ENCODE assay signal across 8 mouse cellular contexts in genomic region chr19:46039478-46039877, GRCm38 (mm10). TPM values are rescaled to one million over a fixed set of nuclear protein-coding genes. Genes with fewer than 3 reads are reported as not detected.
DNase-seq lines count a peak whose midpoint lies in the region; ATAC-seq and TF ChIP-seq lines count a peak whose summit lies in the region.

No protein-coding gene starts in this region.

- ATAC-seq in embryonic facial prominence, embryonic 15.5 days (ENCODE audit: insufficient number of reproducible peaks, low FRiP score, low TSS enrichment, low read depth) = peak; percentile 84
- ATAC-seq in kidney, embryonic 15.5 days (replicated peaks; ENCODE audit: low FRiP score) = peak; percentile 80
- peak; percentile 76 for ATAC-seq in liver, embryonic 14.5 days (ENCODE audit: insufficient read depth)
- ATAC-seq in neural tube, embryonic 11.5 days (ENCODE audit: insufficient read depth, low FRiP score, low TSS enrichment) = peak; percentile 61
- peak; percentile 85 for ATAC-seq in stomach, postnatal 0 days (ENCODE audit: low FRiP score, low TSS enrichment)

- no peaks in the 10 kb centered on the region for H3K27me3 ChIP-seq in C2C12 (ENCODE audit: control insufficient read depth, insufficient read depth, insufficient read length)
- H3K27me3 ChIP-seq in embryonic facial prominence, embryonic 15.5 days = no peaks in the 10 kb centered on the region
- H3K27me3 ChIP-seq in heart, embryonic 10.5 days (ENCODE audit: insufficient read depth, poor library complexity, severe bottlenecking) = no peaks in the 10 kb centered on the region
- no peaks in the 10 kb centered on the region for H3K27me3 ChIP-seq in kidney, embryonic 15.5 days
- H3K27me3 ChIP-seq in liver, embryonic 14.5 days (ENCODE audit: control insufficient read depth, insufficient read depth, low read length) = no peaks in the 10 kb centered on the region
- H3K27me3 ChIP-seq in neural tube, embryonic 11.5 days (ENCODE audit: control insufficient read depth, insufficient read depth, low read length) = no peaks in the 10 kb centered on the region
- no peaks in the 10 kb centered on the region for H3K27me3 ChIP-seq in stomach, postnatal 0 days (ENCODE audit: control insufficient read depth, insufficient read depth, low read length)

- H3ac ChIP-seq in C2C12 (ENCODE audit: control insufficient read depth, insufficient read length, low read depth) = peak overlapping the region; percentile 72

- no peak for TF ChIP-seq EP300 in liver, embryonic 14.5 days (IDR thresholded peaks at IDR 0.05; ENCODE audit: low read depth)
- TF ChIP-seq EP300 in stomach, postnatal 0 days (optimal IDR thresholded peaks at IDR 0.05) = no peak

- TF ChIP-seq CTCF in C2C12 (IDR thresholded peaks at IDR 0.05; ENCODE audit: control insufficient read depth, insufficient read depth, insufficient read length) = no peak
- no peak for TF ChIP-seq CTCF in bone marrow macrophage, adult 2 months (IDR thresholded peaks at IDR 0.05; ENCODE audit: low read depth, low read length)
- no peak for TF ChIP-seq CTCF in liver, embryonic 14.5 days (IDR thresholded peaks at IDR 0.05; ENCODE audit: low read depth)
- TF ChIP-seq CTCF in stomach, postnatal 0 days (IDR thresholded peaks at IDR 0.05; ENCODE audit: low read depth) = no peak

- peaks cover 66% of the 10 kb centered on the region for H3K79me3 ChIP-seq in C2C12 (ENCODE audit: low read depth)

- peaks cover 88% of the 10 kb centered on the region for H3K79me2 ChIP-seq in C2C12 (ENCODE audit: control insufficient read depth, insufficient read depth)

- no peaks in the 10 kb centered on the region for H3K9me3 ChIP-seq in embryonic facial prominence, embryonic 15.5 days (replicated peaks)
- H3K9me3 ChIP-seq in heart, embryonic 10.5 days = no peaks in the 10 kb centered on the region
- H3K9me3 ChIP-seq in kidney, embryonic 15.5 days (replicated peaks) = no peaks in the 10 kb centered on the region
- H3K9me3 ChIP-seq in liver, embryonic 14.5 days (ENCODE audit: control insufficient read depth, low read length) = no peaks in the 10 kb centered on the region
- H3K9me3 ChIP-seq in neural tube, embryonic 11.5 days (ENCODE audit: control insufficient read depth, low read length) = no peaks in the 10 kb centered on the region
- H3K9me3 ChIP-seq in stomach, postnatal 0 days (ENCODE audit: control insufficient read depth, low read length) = no peaks in the 10 kb centered on the region

- H3K27ac ChIP-seq in bone marrow macrophage, adult 2 months (ENCODE audit: insufficient read depth, low read depth, low read length) = peak overlapping the region; percentile 89
- H3K27ac ChIP-seq in embryonic facial prominence, embryonic 15.5 days (replicated peaks) = peak overlapping the region; percentile 100
- H3K27ac ChIP-seq in heart, embryonic 10.5 days = peak overlapping the region; percentile 96
- H3K27ac ChIP-seq in kidney, embryonic 15.5 days = peak overlapping the region; percentile 97
- peak overlapping the region; percentile 86 for H3K27ac ChIP-seq in liver, embryonic 14.5 days
- peak overlapping the region; percentile 92 for H3K27ac ChIP-seq in neural tube, embryonic 11.5 days (ENCODE audit: low read depth, low read length)
- peak overlapping the region; percentile 94 for H3K27ac ChIP-seq in stomach, postnatal 0 days (replicated peaks)

- H3K9ac ChIP-seq in embryonic facial prominence, embryonic 15.5 days = peak overlapping the region; percentile 82
- H3K9ac ChIP-seq in kidney, embryonic 15.5 days = peak overlapping the region; percentile 84
- peak overlapping the region; percentile 98 for H3K9ac ChIP-seq in liver, embryonic 14.5 days (replicated peaks)
- peak overlapping the region; percentile 97 for H3K9ac ChIP-seq in neural tube, embryonic 11.5 days (ENCODE audit: low read length)
- H3K9ac ChIP-seq in stomach, postnatal 0 days (ENCODE audit: low read length) = peak overlapping the region; percentile 82

- peak overlapping the region; percentile 84 for H3K4me2 ChIP-seq in embryonic facial prominence, embryonic 15.5 days (replicated peaks)
- peak overlapping the region; percentile 71 for H3K4me2 ChIP-seq in kidney, embryonic 15.5 days
- H3K4me2 ChIP-seq in liver, embryonic 14.5 days (ENCODE audit: low read depth) = peak overlapping the region; percentile 95
- peak overlapping the region; percentile 100 for H3K4me2 ChIP-seq in neural tube, embryonic 11.5 days (ENCODE audit: low read depth)
- H3K4me2 ChIP-seq in stomach, postnatal 0 days (replicated peaks; ENCODE audit: low read depth) = peak overlapping the region; percentile 93

- peak overlapping the region; percentile 36 for H3K4me3 ChIP-seq in C2C12 (ENCODE audit: insufficient read depth, poor library complexity, severe bottlenecking)
- peak overlapping the region; percentile 62 for H3K4me3 ChIP-seq in bone marrow macrophage, adult 2 months (ENCODE audit: insufficient read depth, low read length)
- peak overlapping the region; percentile 66 for H3K4me3 ChIP-seq in embryonic facial prominence, embryonic 15.5 days (replicated peaks)
- peak overlapping the region; percentile 97 for H3K4me3 ChIP-seq in heart, embryonic 10.5 days
- peak overlapping the region; percentile 79 for H3K4me3 ChIP-seq in kidney, embryonic 15.5 days (replicated peaks)
- peak overlapping the region; percentile 71 to 100 for H3K4me3 ChIP-seq in liver, embryonic 14.5 days (ENCODE audit: insufficient read depth in 1 of 2, low read depth in 2 of 2, low read length in 2 of 2)
- peak overlapping the region; percentile 98 for H3K4me3 ChIP-seq in neural tube, embryonic 11.5 days (ENCODE audit: low read depth, low read length)
- peak overlapping the region; percentile 64 for H3K4me3 ChIP-seq in stomach, postnatal 0 days (ENCODE audit: low read depth, low read length)

- WGBS in embryonic facial prominence, embryonic 15.5 days = under 1% methylated on average over 30 of the region's 30 CpGs
- 2% methylated on average over 27 of the region's 30 CpGs for WGBS in heart, embryonic 10.5 days
- WGBS in kidney, embryonic 15.5 days = under 1% methylated on average over 20 of the region's 30 CpGs
- WGBS in liver, embryonic 14.5 days (ENCODE audit: insufficient replicate concordance) = 3% methylated on average over 22 of the region's 30 CpGs
- WGBS in neural tube, embryonic 11.5 days = under 1% methylated on average over 24 of the region's 30 CpGs
- WGBS in stomach, postnatal 0 days = 2% methylated on average over 18 of the region's 30 CpGs

- no peak for TF ChIP-seq POLR2A in bone marrow macrophage, adult 2 months (IDR thresholded peaks at IDR 0.05; ENCODE audit: borderline replicate concordance, low read depth, low read length)

- peaks cover 35% of the 10 kb centered on the region for H3K4me1 ChIP-seq in bone marrow macrophage, adult 2 months (ENCODE audit: control insufficient read depth, insufficient read depth, low read length)
- peaks cover 74% of the 10 kb centered on the region for H3K4me1 ChIP-seq in embryonic facial prominence, embryonic 15.5 days
- peaks cover 75% of the 10 kb centered on the region for H3K4me1 ChIP-seq in heart, embryonic 10.5 days
- H3K4me1 ChIP-seq in kidney, embryonic 15.5 days = peaks cover 75% of the 10 kb centered on the region
- H3K4me1 ChIP-seq in liver, embryonic 14.5 days (replicated peaks; ENCODE audit: control insufficient read depth in 2 of 2, insufficient read depth in 2 of 2, low read length in 1 of 2) = peaks cover 52 to 58% of the 10 kb centered on the region in 2 experiments
- peaks cover 60% of the 10 kb centered on the region for H3K4me1 ChIP-seq in neural tube, embryonic 11.5 days (ENCODE audit: control insufficient read depth, insufficient read depth, low read length)
- peaks cover 28% of the 10 kb centered on the region for H3K4me1 ChIP-seq in stomach, postnatal 0 days (replicated peaks; ENCODE audit: control insufficient read depth, insufficient read depth)

- peaks cover 18% of the 10 kb centered on the region for H3K36me3 ChIP-seq in C2C12 (ENCODE audit: control insufficient read depth, insufficient read depth)
- H3K36me3 ChIP-seq in embryonic facial prominence, embryonic 15.5 days = peaks cover 21% of the 10 kb centered on the region
- H3K36me3 ChIP-seq in heart, embryonic 10.5 days = peaks cover 23% of the 10 kb centered on the region
- peaks cover 24% of the 10 kb centered on the region for H3K36me3 ChIP-seq in kidney, embryonic 15.5 days
- H3K36me3 ChIP-seq in liver, embryonic 14.5 days (replicated peaks; ENCODE audit: control insufficient read depth, insufficient read depth, low read depth) = peaks cover 23% of the 10 kb centered on the region
- H3K36me3 ChIP-seq in neural tube, embryonic 11.5 days (ENCODE audit: control insufficient read depth, insufficient read depth, low read length) = peaks cover 16% of the 10 kb centered on the region
- peaks cover 12% of the 10 kb centered on the region for H3K36me3 ChIP-seq in stomach, postnatal 0 days (ENCODE audit: control insufficient read depth, insufficient read depth, low read length)

- DNase-seq in heart, embryonic 10.5 days (ENCODE audit: low spot score) = peak; percentile 94
- DNase-seq in liver, embryonic 14.5 days (ENCODE audit: low read depth in 3 of 3, low spot score in 3 of 3) = peak; percentile 82 to 88 (median 82)
- DNase-seq in neural tube, embryonic 11.5 days (ENCODE audit: low spot score) = peak; percentile 97
- DNase-seq in stomach, postnatal 0 days (ENCODE audit: low spot score) = peak; percentile 95

RNA-seq across cellular contexts. Expression of gene Pprc1, which starts 5.2 kb away (rescaled TPM):
- polyA plus RNA-seq in C2C12 (2012; fragmentation: generic; extraction: Trizol) = 30.6 TPM
- polyA plus RNA-seq in bone marrow macrophage, adult 2 months (2012; ENCODE audit: insufficient read depth, insufficient read length, missing spikeins) = 10.9 and 16.5 TPM in 2 replicates
- polyA plus RNA-seq in embryonic facial prominence, embryonic 15.5 days (2015; fragmentation: Nextera tagmentation; extraction: Ambion mirVana) = 37.0 and 38.3 TPM in 2 replicates
- 38.9 and 50.2 TPM in 2 replicates for polyA plus RNA-seq in heart, embryonic 10.5 days (2016; fragmentation: Nextera tagmentation; extraction: Ambion mirVana)
- polyA plus RNA-seq in kidney, embryonic 15.5 days (2015; fragmentation: Nextera tagmentation; extraction: Ambion mirVana) = 33.3 and 44.6 TPM in 2 replicates
- polyA plus RNA-seq in liver, embryonic 14.5 days (2012; rRNA removed) = 17.5 and 19.4 TPM in 2 replicates
- polyA plus RNA-seq in liver, embryonic 14.5 days (2014; fragmentation: Nextera tagmentation; extraction: Ambion mirVana) = 25.0 and 28.0 TPM in 2 replicates
- polyA plus RNA-seq in neural tube, embryonic 11.5 days (2014; fragmentation: Nextera tagmentation; extraction: Ambion mirVana) = 42.2 and 46.1 TPM in 2 replicates
- 8.6 and 10.7 TPM in 2 replicates for polyA plus RNA-seq in stomach, postnatal 0 days (2015; fragmentation: Nextera tagmentation; extraction: Ambion mirVana)

RNA-seq across cellular contexts. Expression of gene Ldb1, which starts 5.5 kb away (rescaled TPM):
- polyA plus RNA-seq in C2C12 (2012; fragmentation: generic; extraction: Trizol) = 80.5 TPM
- 103 and 106 TPM in 2 replicates for polyA plus RNA-seq in bone marrow macrophage, adult 2 months (2012; ENCODE audit: insufficient read depth, insufficient read length, missing spikeins)
- 114 and 120 TPM in 2 replicates for polyA plus RNA-seq in embryonic facial prominence, embryonic 15.5 days (2015; fragmentation: Nextera tagmentation; extraction: Ambion mirVana)
- polyA plus RNA-seq in heart, embryonic 10.5 days (2016; fragmentation: Nextera tagmentation; extraction: Ambion mirVana) = 62.2 and 79.7 TPM in 2 replicates
- polyA plus RNA-seq in kidney, embryonic 15.5 days (2015; fragmentation: Nextera tagmentation; extraction: Ambion mirVana) = 83.4 and 91.9 TPM in 2 replicates
- 129 and 132 TPM in 2 replicates for polyA plus RNA-seq in liver, embryonic 14.5 days (2012; rRNA removed)
- polyA plus RNA-seq in liver, embryonic 14.5 days (2014; fragmentation: Nextera tagmentation; extraction: Ambion mirVana) = 22.8 and 29.0 TPM in 2 replicates
- 93.0 and 97.9 TPM in 2 replicates for polyA plus RNA-seq in neural tube, embryonic 11.5 days (2014; fragmentation: Nextera tagmentation; extraction: Ambion mirVana)
- 50.1 and 54.9 TPM in 2 replicates for polyA plus RNA-seq in stomach, postnatal 0 days (2015; fragmentation: Nextera tagmentation; extraction: Ambion mirVana)

RNA-seq across cellular contexts. Expression of gene Hps6, which starts 36.2 kb away (rescaled TPM):
- polyA plus RNA-seq in C2C12 (2012; fragmentation: generic; extraction: Trizol) = 14.6 TPM
- 6.7 and 6.9 TPM in 2 replicates for polyA plus RNA-seq in bone marrow macrophage, adult 2 months (2012; ENCODE audit: insufficient read depth, insufficient read length, missing spikeins)
- 8.7 and 10.1 TPM in 2 replicates for polyA plus RNA-seq in embryonic facial prominence, embryonic 15.5 days (2015; fragmentation: Nextera tagmentation; extraction: Ambion mirVana)
- 7.1 and 7.4 TPM in 2 replicates for polyA plus RNA-seq in heart, embryonic 10.5 days (2016; fragmentation: Nextera tagmentation; extraction: Ambion mirVana)
- 8.3 and 8.9 TPM in 2 replicates for polyA plus RNA-seq in kidney, embryonic 15.5 days (2015; fragmentation: Nextera tagmentation; extraction: Ambion mirVana)
- 0.96 and 1.2 TPM in 2 replicates for polyA plus RNA-seq in liver, embryonic 14.5 days (2012; rRNA removed)
- 1.3 and 1.4 TPM in 2 replicates for polyA plus RNA-seq in liver, embryonic 14.5 days (2014; fragmentation: Nextera tagmentation; extraction: Ambion mirVana)
- 2.6 and 2.9 TPM in 2 replicates for polyA plus RNA-seq in neural tube, embryonic 11.5 days (2014; fragmentation: Nextera tagmentation; extraction: Ambion mirVana)
- 4.9 and 5.1 TPM in 2 replicates for polyA plus RNA-seq in stomach, postnatal 0 days (2015; fragmentation: Nextera tagmentation; extraction: Ambion mirVana)

RNA-seq across cellular contexts. Expression of gene Nolc1, which starts 36.2 kb away (rescaled TPM):
- polyA plus RNA-seq in C2C12 (2012; fragmentation: generic; extraction: Trizol) = 74.3 TPM
- 15.8 and 16.8 TPM in 2 replicates for polyA plus RNA-seq in bone marrow macrophage, adult 2 months (2012; ENCODE audit: insufficient read depth, insufficient read length, missing spikeins)
- 74.1 and 76.9 TPM in 2 replicates for polyA plus RNA-seq in embryonic facial prominence, embryonic 15.5 days (2015; fragmentation: Nextera tagmentation; extraction: Ambion mirVana)
- 80.2 and 117 TPM in 2 replicates for polyA plus RNA-seq in heart, embryonic 10.5 days (2016; fragmentation: Nextera tagmentation; extraction: Ambion mirVana)
- 99.4 and 101 TPM in 2 replicates for polyA plus RNA-seq in kidney, embryonic 15.5 days (2015; fragmentation: Nextera tagmentation; extraction: Ambion mirVana)
- polyA plus RNA-seq in liver, embryonic 14.5 days (2012; rRNA removed) = 36.6 and 63.9 TPM in 2 replicates
- 55.0 and 58.2 TPM in 2 replicates for polyA plus RNA-seq in liver, embryonic 14.5 days (2014; fragmentation: Nextera tagmentation; extraction: Ambion mirVana)
- 103 and 112 TPM in 2 replicates for polyA plus RNA-seq in neural tube, embryonic 11.5 days (2014; fragmentation: Nextera tagmentation; extraction: Ambion mirVana)
- 36.1 and 36.5 TPM in 2 replicates for polyA plus RNA-seq in stomach, postnatal 0 days (2015; fragmentation: Nextera tagmentation; extraction: Ambion mirVana)

RNA-seq across cellular contexts. Expression of gene Armh3, which starts 41.2 kb away (rescaled TPM):
- 6.4 TPM for polyA plus RNA-seq in C2C12 (2012; fragmentation: generic; extraction: Trizol)
- polyA plus RNA-seq in bone marrow macrophage, adult 2 months (2012; ENCODE audit: insufficient read depth, insufficient read length, missing spikeins) = 9.6 and 13.2 TPM in 2 replicates
- polyA plus RNA-seq in embryonic facial prominence, embryonic 15.5 days (2015; fragmentation: Nextera tagmentation; extraction: Ambion mirVana) = 16.6 and 20.5 TPM in 2 replicates
- 16.0 and 16.6 TPM in 2 replicates for polyA plus RNA-seq in heart, embryonic 10.5 days (2016; fragmentation: Nextera tagmentation; extraction: Ambion mirVana)
- polyA plus RNA-seq in kidney, embryonic 15.5 days (2015; fragmentation: Nextera tagmentation; extraction: Ambion mirVana) = 18.6 and 18.8 TPM in 2 replicates
- 2.0 and 2.2 TPM in 2 replicates for polyA plus RNA-seq in liver, embryonic 14.5 days (2012; rRNA removed)
- 2.6 and 2.8 TPM in 2 replicates for polyA plus RNA-seq in liver, embryonic 14.5 days (2014; fragmentation: Nextera tagmentation; extraction: Ambion mirVana)
- polyA plus RNA-seq in neural tube, embryonic 11.5 days (2014; fragmentation: Nextera tagmentation; extraction: Ambion mirVana) = 16.7 and 17.9 TPM in 2 replicates
- 7.5 and 8.2 TPM in 2 replicates for polyA plus RNA-seq in stomach, postnatal 0 days (2015; fragmentation: Nextera tagmentation; extraction: Ambion mirVana)

Comparison
In these comparisons a context has a peak if more than half of its experiments do, and no peak if none do; other contexts are left out.
1. Peak in every context shown above with its lines: DNase-seq, ATAC-seq, H3K4me3 ChIP-seq and H3K27ac ChIP-seq.
2. H3K4me3 ChIP-seq: peak in every context shown above with its lines; median percentile 98 in neural tube, embryonic 11.5 days; 97 in heart, embryonic 10.5 days; 86 in liver, embryonic 14.5 days; 79 in kidney, embryonic 15.5 days; 66 in embryonic facial prominence, embryonic 15.5 days; 64 in stomach, postnatal 0 days; 62 in bone marrow macrophage, adult 2 months; 36 in C2C12.